Mouse (Mus musculus) G1E (cell line): ENCODE results near the gene Slc6a5. TPM values are rescaled to one million over a fixed set of nuclear protein-coding genes. Genes with fewer than 3 reads are reported as not detected.

Source experiments
- ATAC-seq: 2 replicates; pipeline ENCODE4 v1.8.0; 2016; ENCODE audit warnings: mild to moderate bottlenecking; ENCODE audit not compliant: insufficient number of reproducible peaks, poor library complexity, low FRiP score, severe bottlenecking; ENCODE audit errors: extremely low read depth
- DNase-seq: peaks from one replicate; pipeline ENCODE4 v3.0.0; 2012; ENCODE audit warnings: low spot score
- H3K27me3 ChIP-seq: 2 replicates; pipeline ENCODE4 v1.6.1; 2012; ENCODE audit warnings: mild to moderate bottlenecking, low read length, inconsistent platforms; ENCODE audit not compliant: insufficient read depth
- H3K36me3 ChIP-seq: replicated peaks from 2 replicates; pipeline ENCODE3; 2012; ENCODE audit warnings: mild to moderate bottlenecking, inconsistent platforms
- H3K4me1 ChIP-seq: 2 replicates; pipeline ENCODE4 v1.6.1; 2012; ENCODE audit warnings: low read depth, low read length, inconsistent platforms, mixed read lengths; ENCODE audit not compliant: insufficient read depth
- H3K4me3 ChIP-seq: 2 replicates; pipeline ENCODE4 v1.5.1; 2012; ENCODE audit warnings: low read depth, mild to moderate bottlenecking, inconsistent platforms, low read length, moderate library complexity, mixed read lengths
- H3K9me3 ChIP-seq: replicated peaks from 2 replicates; pipeline ENCODE4 v1.6.1; 2012; ENCODE audit warnings: inconsistent platforms
- CTCF ChIP-seq: IDR thresholded peaks from 2 replicates; pipeline ENCODE4 v1.5.1; 2012; ENCODE audit warnings: low read depth, low read length, inconsistent platforms, mixed read lengths
- GATA1 ChIP-seq: IDR thresholded peaks from 2 replicates; pipeline ENCODE4 v1.6.1; 2012; ENCODE audit warnings: borderline replicate concordance, low read length, inconsistent platforms, mixed read lengths
- GATA2 ChIP-seq: IDR thresholded peaks from 2 replicates; pipeline ENCODE4 v1.6.1; 2012; ENCODE audit warnings: low read depth, low read length, inconsistent platforms, borderline replicate concordance
- POLR2AphosphoS5 ChIP-seq: IDR thresholded peaks from 2 replicates; pipeline ENCODE4 v1.6.1; 2012; ENCODE audit warnings: low read depth, low read length, inconsistent platforms; ENCODE audit not compliant: insufficient replicate concordance
- TAL1 ChIP-seq: conservative IDR thresholded peaks from 2 replicates; pipeline ENCODE4 v1.6.1; 2012; ENCODE audit warnings: low read depth, low read length, inconsistent platforms, mixed read lengths
- polyA plus RNA-seq: library from polyadenylated mRNA; stranded (reverse); fragments of >175 nt; gene quantifications from 2 replicates; pipeline ENCODE4 v1.2.3, GENCODE M21; 2012
- total RNA-seq, 2 experiments: library from RNA; stranded (forward) in 1 of 2; stranded (reverse) in 1 of 2; fragments of 200-1000 nt in 1 of 2; fragments of >200 nt in 1 of 2; fragmentation: Nextera tagmentation in 1 of 2; gene quantifications; 2 replicates each; pipeline ENCODE4 v1.2.3; 2014 to 2017

Gene Slc6a5
- total and polyA plus RNA-seq, 3 experiments = 0.11 TPM; not detected in 2

- Histone ChIP-seq H3K27me3 (no peaks in the 10 kb centered on the region), H3K4me1 (no peaks in the 10 kb centered on the region), H3K9me3 (no peaks in the 10 kb centered on the region), H3K36me3 (no peaks in the 10 kb centered on the region), H3K4me3 (no peak overlapping the region)
- ATAC-seq = no peak
- no peak for DNase-seq
- TF ChIP-seq CTCF = no peak
- no peak for TF ChIP-seq POLR2AphosphoS5
- TF ChIP-seq TAL1 = no peak
- TF ChIP-seq GATA1 = no peak
- TF ChIP-seq GATA2 = no peak
These were observed 26.9 kb downstream of the Slc6a5 start for GRCm38 (mm10) chr7:49936821-49937220.

GRCm38 (mm10) chr7:49942023-49942422, 32.1 kb downstream of the Slc6a5 start:
- DNase-seq (no peak), ATAC-seq (no peak)
- Histone ChIP-seq H3K4me3 (no peak overlapping the region), H3K36me3 (no peaks in the 10 kb centered on the region), H3K4me1 (no peaks in the 10 kb centered on the region), H3K27me3 (no peaks in the 10 kb centered on the region), H3K9me3 (peaks cover 4% of the 10 kb centered on the region)
- TF ChIP-seq TAL1 (no peak), GATA1 (no peak), CTCF (no peak), POLR2AphosphoS5 (no peak), GATA2 (no peak)

- DNase-seq = no peak
- no peaks in the 10 kb centered on the region for H3K4me1 ChIP-seq
- peaks cover 4% of the 10 kb centered on the region for H3K9me3 ChIP-seq
- no peak overlapping the region for H3K4me3 ChIP-seq
- no peaks in the 10 kb centered on the region for H3K36me3 ChIP-seq
- ATAC-seq = no peak
- no peaks in the 10 kb centered on the region for H3K27me3 ChIP-seq
- TF ChIP-seq TAL1 (no peak), POLR2AphosphoS5 (no peak), GATA2 (no peak)
These were observed 32.5 kb downstream of the Slc6a5 start for GRCm38 (mm10) chr7:49942490-49942889.

GRCm38 (mm10) chr7:49946691-49947090, 36.7 kb downstream of the Slc6a5 start:
- no peak for TF ChIP-seq TAL1
- TF ChIP-seq CTCF = no peak
- TF ChIP-seq GATA2 = no peak
- TF ChIP-seq GATA1 = no peak
- TF ChIP-seq POLR2AphosphoS5 = no peak
- H3K4me3 ChIP-seq = no peak overlapping the region
- ATAC-seq (no peak), DNase-seq (no peak)
- H3K4me1 ChIP-seq = no peaks in the 10 kb centered on the region
- H3K36me3 ChIP-seq = no peaks in the 10 kb centered on the region
- peaks cover 4% of the 10 kb centered on the region for H3K9me3 ChIP-seq
- H3K27me3 ChIP-seq = no peaks in the 10 kb centered on the region

- ATAC-seq = no peak
- TF ChIP-seq GATA1 (no peak), CTCF (no peak), POLR2AphosphoS5 (no peak), GATA2 (no peak), TAL1 (no peak)
- peaks cover 14% of the 10 kb centered on the region for H3K9me3 ChIP-seq
- no peaks in the 10 kb centered on the region for H3K4me1 ChIP-seq
- no peak for DNase-seq
- H3K36me3 ChIP-seq = no peaks in the 10 kb centered on the region
- H3K27me3 ChIP-seq = no peaks in the 10 kb centered on the region
- H3K4me3 ChIP-seq = no peak overlapping the region
These were observed 43.7 kb downstream of the Slc6a5 start for GRCm38 (mm10) chr7:49953546-49954181.

- Histone ChIP-seq H3K9me3 (peaks cover 24% of the 10 kb centered on the region), H3K4me3 (no peak overlapping the region), H3K27me3 (no peaks in the 10 kb centered on the region), H3K36me3 (no peaks in the 10 kb centered on the region), H3K4me1 (no peaks in the 10 kb centered on the region)
- ATAC-seq (no peak), DNase-seq (no peak)
- TF ChIP-seq GATA1 = no peak
- TF ChIP-seq POLR2AphosphoS5 = no peak
- TF ChIP-seq GATA2 = no peak
- no peak for TF ChIP-seq TAL1
- TF ChIP-seq CTCF = no peak
These were observed 44.9 kb downstream of the Slc6a5 start for GRCm38 (mm10) chr7:49954834-49955233.
